Mouse (Mus musculus): ENCODE measurements around the gene Mrps25. TPM values are rescaled to one million over a fixed set of nuclear protein-coding genes. Genes with fewer than 3 reads are reported as not detected.
A peak's percentile ranks its signal among the peaks of the same experiment; 100 is the strongest.

The Mrps25 gene
- polyA plus RNA-seq, 1 experiment from 2014 or later = 76.7 TPM

GRCm38 (mm10) chr6:92199414-92199813, 15.6 kb upstream of the Mrps25 start:
- ATAC-seq (replicated peaks; ENCODE audit: insufficient number of reproducible peaks, insufficient read depth, low FRiP score, low read depth) = no peak
- no peak overlapping the region for H3K4me2 ChIP-seq
- no peaks in the 10 kb centered on the region for H3K27me3 ChIP-seq
- H3K4me1 ChIP-seq (replicated peaks) = no peaks in the 10 kb centered on the region
- no peaks in the 10 kb centered on the region for H3K9me3 ChIP-seq (replicated peaks)
- WGBS = 82% methylated on average over 8 of the region's 8 CpGs
- no peak overlapping the region for H3K27ac ChIP-seq
- no peak overlapping the region for H3K9ac ChIP-seq
- peaks cover 69% of the 10 kb centered on the region for H3K36me3 ChIP-seq
- no peak overlapping the region for H3K4me3 ChIP-seq

- Histone ChIP-seq H3K9me3 (replicated peaks) (no peaks in the 10 kb centered on the region), H3K27ac (peak overlapping the region; percentile 71; the same call in 1 of the 2 replicates)
- no peak for ATAC-seq (replicated peaks; ENCODE audit: insufficient number of reproducible peaks, insufficient read depth, low FRiP score, low read depth)
These were observed 345 bp upstream of the Mrps25 start for GRCm38 (mm10) chr6:92184178-92184577.

GRCm38 (mm10) chr6:92176450-92176849, 7.4 kb downstream of the Mrps25 start:
- H3K4me3 ChIP-seq = no peak overlapping the region
- H3K4me1 ChIP-seq (replicated peaks) = no peaks in the 10 kb centered on the region
- H3K27ac ChIP-seq = no peak overlapping the region
- no peak overlapping the region for H3K9ac ChIP-seq
- WGBS = 98% methylated on average over 1 of the region's 1 CpGs
- no peaks in the 10 kb centered on the region for H3K27me3 ChIP-seq
- peaks cover 67% of the 10 kb centered on the region for H3K36me3 ChIP-seq
- H3K9me3 ChIP-seq (replicated peaks) = no peaks in the 10 kb centered on the region
- H3K4me2 ChIP-seq = no peak overlapping the region
- ATAC-seq (replicated peaks; ENCODE audit: insufficient number of reproducible peaks, insufficient read depth, low FRiP score, low read depth) = no peak

More at GRCm38 (mm10) chr6:92184178-92184577, 345 bp upstream of the Mrps25 start:
- WGBS = 4% methylated on average over 10 of the region's 10 CpGs
- no peaks in the 10 kb centered on the region for H3K27me3 ChIP-seq
- peak overlapping the region; percentile 71 for H3K4me2 ChIP-seq
- peak overlapping the region; percentile 72 for H3K9ac ChIP-seq
- peaks cover 25% of the 10 kb centered on the region for H3K36me3 ChIP-seq
- H3K4me3 ChIP-seq = peak overlapping the region; percentile 87
- H3K4me1 ChIP-seq (replicated peaks) = peaks cover 9% of the 10 kb centered on the region

- no peak overlapping the region for H3K4me2 ChIP-seq
- ATAC-seq (replicated peaks; ENCODE audit: insufficient number of reproducible peaks, insufficient read depth, low FRiP score, low read depth) = no peak
- no peak overlapping the region for H3K4me3 ChIP-seq
- no peaks in the 10 kb centered on the region for H3K27me3 ChIP-seq
- no peak overlapping the region for H3K27ac ChIP-seq
- H3K36me3 ChIP-seq = peaks cover 94% of the 10 kb centered on the region
- H3K9me3 ChIP-seq (replicated peaks) = no peaks in the 10 kb centered on the region
- no peaks in the 10 kb centered on the region for H3K4me1 ChIP-seq (replicated peaks)
- H3K9ac ChIP-seq = no peak overlapping the region
- WGBS = 89% methylated on average over 1 of the region's 1 CpGs
These were observed 21.1 kb downstream of the Mrps25 start for GRCm38 (mm10) chr6:92162724-92163123.

- H3K27me3 ChIP-seq = no peaks in the 10 kb centered on the region
- 93% methylated on average over 3 of the region's 3 CpGs for WGBS
- no peak for ATAC-seq (replicated peaks; ENCODE audit: insufficient number of reproducible peaks, insufficient read depth, low FRiP score, low read depth)
- no peak overlapping the region for H3K4me2 ChIP-seq
- no peak overlapping the region for H3K4me3 ChIP-seq
- no peaks in the 10 kb centered on the region for H3K9me3 ChIP-seq (replicated peaks)
- no peak overlapping the region for H3K27ac ChIP-seq
- peaks cover 97% of the 10 kb centered on the region for H3K36me3 ChIP-seq
- H3K4me1 ChIP-seq (replicated peaks) = peaks cover 3% of the 10 kb centered on the region
- H3K9ac ChIP-seq = no peak overlapping the region
These were observed 25.0 kb downstream of the Mrps25 start for GRCm38 (mm10) chr6:92158801-92159200.

GRCm38 (mm10) chr6:92153774-92154173, 30.1 kb downstream of the Mrps25 start:
- peaks cover 74% of the 10 kb centered on the region for H3K36me3 ChIP-seq

GRCm38 (mm10) chr6:92145881-92146280, 38.0 kb downstream of the Mrps25 start:
- 95% methylated on average over 4 of the region's 4 CpGs for WGBS
- Histone ChIP-seq H3K27ac (no peak overlapping the region), H3K4me3 (no peak overlapping the region), H3K4me2 (no peak overlapping the region), H3K9ac (no peak overlapping the region), H3K4me1 (replicated peaks) (no peaks in the 10 kb centered on the region), H3K9me3 (replicated peaks) (no peaks in the 10 kb centered on the region), H3K36me3 (peaks cover 48% of the 10 kb centered on the region), H3K27me3 (no peaks in the 10 kb centered on the region)
- ATAC-seq (replicated peaks; ENCODE audit: insufficient number of reproducible peaks, insufficient read depth, low FRiP score, low read depth) = no peak

More at GRCm38 (mm10) chr6:92153774-92154173, 30.1 kb downstream of the Mrps25 start:
- H3K9ac ChIP-seq = no peak overlapping the region
- 37% methylated on average over 1 of the region's 1 CpGs for WGBS
- H3K4me3 ChIP-seq = no peak overlapping the region
- H3K4me1 ChIP-seq (replicated peaks) = peaks cover 13% of the 10 kb centered on the region
- H3K27me3 ChIP-seq = no peaks in the 10 kb centered on the region
- H3K27ac ChIP-seq = no peak overlapping the region
- H3K9me3 ChIP-seq (replicated peaks) = no peaks in the 10 kb centered on the region
- ATAC-seq (replicated peaks; ENCODE audit: insufficient number of reproducible peaks, insufficient read depth, low FRiP score, low read depth) = no peak; the same call in 1 of the 2 replicates
- H3K4me2 ChIP-seq = no peak overlapping the region

GRCm38 (mm10) chr6:92136356-92136755, 47.5 kb downstream of the Mrps25 start:
- H3K27me3 ChIP-seq = no peaks in the 10 kb centered on the region
- no peaks in the 10 kb centered on the region for H3K9me3 ChIP-seq (replicated peaks)
- H3K9ac ChIP-seq = no peak overlapping the region
- peaks cover 16% of the 10 kb centered on the region for H3K4me1 ChIP-seq (replicated peaks)
- no peak for ATAC-seq (replicated peaks; ENCODE audit: insufficient number of reproducible peaks, insufficient read depth, low FRiP score, low read depth)
- 77% methylated on average over 2 of the region's 2 CpGs for WGBS
- H3K4me3 ChIP-seq = no peak overlapping the region
- H3K4me2 ChIP-seq = no peak overlapping the region
- no peak overlapping the region for H3K27ac ChIP-seq
- peaks cover 9% of the 10 kb centered on the region; the same call in 1 of the 2 replicates for H3K36me3 ChIP-seq

GRCm38 (mm10) chr6:92133617-92134016, 50.2 kb downstream of the Mrps25 start:
- Histone ChIP-seq H3K27me3 (no peaks in the 10 kb centered on the region), H3K9me3 (replicated peaks) (no peaks in the 10 kb centered on the region), H3K36me3 (0 out of 2 replicates have a peak, but pooled peaks cover 4% of the 10 kb centered on the region), H3K27ac (no peak overlapping the region), H3K4me1 (replicated peaks) (peaks cover 18% of the 10 kb centered on the region), H3K9ac (no peak overlapping the region), H3K4me2 (no peak overlapping the region), H3K4me3 (no peak overlapping the region)
- WGBS = 88% methylated on average over 2 of the region's 2 CpGs
- no peak for ATAC-seq (replicated peaks; ENCODE audit: insufficient number of reproducible peaks, insufficient read depth, low FRiP score, low read depth)

GRCm38 (mm10) chr6:92132021-92132911, 51.6 kb downstream of the Mrps25 start:
- Histone ChIP-seq H3K27me3 (no peaks in the 10 kb centered on the region), H3K9ac (no peak overlapping the region), H3K4me2 (no peak overlapping the region), H3K9me3 (replicated peaks) (no peaks in the 10 kb centered on the region), H3K36me3 (0 out of 2 replicates have a peak, but pooled peaks cover 4% of the 10 kb centered on the region), H3K4me1 (replicated peaks) (peaks cover 18% of the 10 kb centered on the region), H3K4me3 (no peak overlapping the region), H3K27ac (no peak overlapping the region)
- WGBS = 72% methylated on average over 3 of the region's 3 CpGs
- ATAC-seq (replicated peaks; ENCODE audit: insufficient number of reproducible peaks, insufficient read depth, low FRiP score, low read depth) = no peak

- Histone ChIP-seq H3K4me3 (no peak overlapping the region), H3K4me1 (replicated peaks) (peaks cover 18% of the 10 kb centered on the region), H3K27ac (no peak overlapping the region), H3K9ac (no peak overlapping the region), H3K9me3 (replicated peaks) (no peaks in the 10 kb centered on the region), H3K27me3 (no peaks in the 10 kb centered on the region), H3K4me2 (no peak overlapping the region), H3K36me3 (0 out of 2 replicates have a peak, but pooled peaks cover 4% of the 10 kb centered on the region)
- WGBS = 89% methylated on average over 1 of the region's 1 CpGs
- ATAC-seq (replicated peaks; ENCODE audit: insufficient number of reproducible peaks, insufficient read depth, low FRiP score, low read depth) = no peak
These were observed 52.4 kb downstream of the Mrps25 start for GRCm38 (mm10) chr6:92131456-92131855.
